1 mouse cellular context compared by ENCODE assay signal in the genomic region with DNA sequence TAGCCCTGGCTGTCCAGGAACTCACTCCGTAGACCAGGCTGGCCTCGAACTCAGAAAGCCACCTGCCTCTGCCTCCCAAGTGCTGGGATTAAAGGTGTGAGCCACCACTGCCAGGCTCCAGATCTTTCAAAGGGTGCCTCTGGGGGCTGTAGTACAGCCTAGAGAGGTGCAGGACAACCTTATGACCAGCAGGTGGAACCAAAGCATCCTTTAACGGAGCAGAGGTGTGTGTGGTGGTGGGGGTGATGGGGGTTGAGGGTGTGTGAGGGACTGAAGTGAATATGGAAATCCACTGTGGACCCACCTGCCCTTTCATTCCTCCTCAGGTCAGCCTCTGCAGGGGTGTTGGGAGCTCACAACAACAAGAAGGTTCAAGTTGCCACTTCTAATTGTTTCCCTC.
A peak's percentile ranks its signal among the peaks of the same experiment; 100 is the strongest.
TF ChIP-seq lines count a peak whose summit lies in the region.

No protein-coding gene starts in this region.

TF ChIP-seq in MEL, 35 proteins besides CTCF, POLR2A, EP300 and RAD21 (continued from another document):
- peak; percentile 55 for TF ChIP-seq ZC3H11A (IDR thresholded peaks at IDR 0.05; ENCODE audit: low read depth, low read length)
